Mouse (Mus musculus) midbrain, embryonic 10.5 days (tissue): ENCODE results near the gene Kctd19. TPM values are rescaled to one million over a fixed set of nuclear protein-coding genes. Genes with fewer than 3 reads are reported as not detected.

ENCODE experiments used
- DNase-seq: peaks from one replicate; pipeline ENCODE4 v3.0.0-alpha.2; 2017; ENCODE audit warnings: low spot score
- H3K27ac ChIP-seq: fragments of 300-500 bp; sonication (generic); replicated peaks from 2 replicates; pipeline ENCODE4 v1.5.1; 2016; ENCODE audit warnings: mild to moderate bottlenecking
- H3K27me3 ChIP-seq: fragments of 300-500 bp; sonication (generic); 2 replicates; pipeline ENCODE4 v1.6.1; 2016; ENCODE audit warnings: low read depth, mild to moderate bottlenecking; ENCODE audit not compliant: poor library complexity, severe bottlenecking
- H3K36me3 ChIP-seq: fragments of 300-500 bp; sonication (generic); 2 replicates; pipeline ENCODE4 v1.6.1; 2016; ENCODE audit warnings: mild to moderate bottlenecking, moderate library complexity
- H3K4me1 ChIP-seq: fragments of 300-500 bp; sonication (generic); 2 replicates; pipeline ENCODE4 v1.6.1; 2016
- H3K4me3 ChIP-seq: fragments of 300-500 bp; sonication (generic); 2 replicates; pipeline ENCODE4 v1.5.1; 2016; ENCODE audit warnings: mild to moderate bottlenecking, moderate library complexity
- H3K9me3 ChIP-seq: fragments of 300-500 bp; sonication (generic); replicated peaks from 2 replicates; pipeline ENCODE4 v1.6.1; 2016; ENCODE audit warnings: mild to moderate bottlenecking
- WGBS: fragments of 180-500 bp; shearing (Covaris S2); methylation state at CpG from one replicate; pipeline ENCODE4 v1.1.7; 2016; 5-methylcytosine and 5-hydroxymethylcytosine counted together
- polyA plus RNA-seq: library from polyadenylated mRNA; unstranded; fragments of >200 nt; fragmentation: Nextera tagmentation; extraction: Ambion mirVana; gene quantifications from 2 replicates; pipeline ENCODE4 v1.2.1, GENCODE M21; 2016

Gene Kctd19
- polyA plus RNA-seq, result 0.07 TPM in 1 of 2 replicates, not detected in the other

DNA sequence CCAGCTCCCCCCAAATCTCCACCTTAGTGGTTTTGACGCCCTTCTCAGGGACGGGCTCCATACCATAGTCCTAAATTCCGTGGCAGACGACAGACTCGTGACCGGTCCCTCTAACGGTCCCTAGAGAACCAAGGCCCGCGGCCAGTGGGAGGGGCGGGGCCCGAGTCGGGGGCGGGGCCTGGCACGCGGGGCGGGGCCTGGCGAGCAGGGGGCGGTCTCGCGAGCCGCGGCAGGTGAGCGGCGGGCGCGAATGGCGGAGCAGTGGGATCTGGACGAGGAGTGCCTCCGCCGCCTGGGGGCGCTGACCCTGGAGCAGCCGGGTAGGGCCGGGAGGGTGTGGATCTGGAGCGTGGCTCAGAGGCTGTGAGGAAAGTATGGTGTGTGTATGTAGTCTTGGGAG is at the start of gene Kctd19, which contains the start of gene Lrrc36:
Gene Kctd19, minus strand, starts transcription at position 112 of the 400 bp plus-strand sequence.
Gene Lrrc36, plus strand, starts transcription at position 181 of the 400 bp plus-strand sequence.
- H3K4me1 ChIP-seq, result peaks cover 13% of the 10 kb centered on the region
- no peaks in the 10 kb centered on the region for H3K36me3 ChIP-seq
- 2% methylated on average over 34 of the region's 34 CpGs for WGBS
- peak within 1 kb of the TSS; percentile 47; the same call in 1 of the 2 replicates for H3K27ac ChIP-seq
- H3K27me3 ChIP-seq, result peaks cover 37% of the 10 kb centered on the region
- DNase-seq, result peak; percentile 76
- peak within 1 kb of the TSS; percentile 51 for H3K4me3 ChIP-seq
- no peaks in the 10 kb centered on the region for H3K9me3 ChIP-seq

- H3K27ac ChIP-seq, result no peak overlapping the region; the same call in 1 of the 2 replicates
- DNase-seq, result no peak
- H3K27me3 ChIP-seq, result no peaks in the 10 kb centered on the region
- H3K4me3 ChIP-seq, result no peak overlapping the region
- no peaks in the 10 kb centered on the region for H3K9me3 ChIP-seq
- WGBS, result 73% methylated on average over 13 of the region's 13 CpGs
- peaks cover 35% of the 10 kb centered on the region for H3K4me1 ChIP-seq
- no peaks in the 10 kb centered on the region for H3K36me3 ChIP-seq
Observed at GRCm38 (mm10) chr8:105461085-105461803, 47.9 kb upstream of the Kctd19 start.

GRCm38 (mm10) chr8:105455218-105455617 is 41.9 kb upstream of the Kctd19 start:
- no peak for DNase-seq
- Histone ChIP-seq H3K36me3 (no peaks in the 10 kb centered on the region), H3K4me1 (peaks cover 28% of the 10 kb centered on the region), H3K9me3 (no peaks in the 10 kb centered on the region), H3K27me3 (no peaks in the 10 kb centered on the region), H3K27ac (no peak overlapping the region), H3K4me3 (no peak overlapping the region)
- WGBS, result 66% methylated on average over 10 of the region's 10 CpGs

- Histone ChIP-seq H3K36me3 (no peaks in the 10 kb centered on the region), H3K27me3 (no peaks in the 10 kb centered on the region), H3K9me3 (no peaks in the 10 kb centered on the region), H3K27ac (no peak overlapping the region), H3K4me1 (peaks cover 28% of the 10 kb centered on the region), H3K4me3 (no peak overlapping the region)
- no peak for DNase-seq
- 83% methylated on average over 5 of the region's 5 CpGs for WGBS
Observed at GRCm38 (mm10) chr8:105454088-105454487, 40.8 kb upstream of the Kctd19 start.

- no peak overlapping the region for H3K4me3 ChIP-seq
- peaks cover 25% of the 10 kb centered on the region for H3K4me1 ChIP-seq
- 89% methylated on average over 5 of the region's 5 CpGs for WGBS
- DNase-seq, result no peak
- no peaks in the 10 kb centered on the region for H3K27me3 ChIP-seq
- no peaks in the 10 kb centered on the region for H3K9me3 ChIP-seq
- H3K36me3 ChIP-seq, result no peaks in the 10 kb centered on the region
- H3K27ac ChIP-seq, result no peak overlapping the region
Observed at GRCm38 (mm10) chr8:105453296-105453695, 40.0 kb upstream of the Kctd19 start.

- no peak for DNase-seq
- H3K27ac ChIP-seq, result peak overlapping the region; percentile 58
- H3K4me1 ChIP-seq, result peaks cover 17% of the 10 kb centered on the region
- no peaks in the 10 kb centered on the region for H3K36me3 ChIP-seq
- no peak overlapping the region for H3K4me3 ChIP-seq
- no peaks in the 10 kb centered on the region for H3K9me3 ChIP-seq
- H3K27me3 ChIP-seq, result no peaks in the 10 kb centered on the region
- WGBS, result 58% methylated on average over 15 of the region's 15 CpGs
Observed at GRCm38 (mm10) chr8:105451903-105452603, 38.8 kb upstream of the Kctd19 start.

DNA sequence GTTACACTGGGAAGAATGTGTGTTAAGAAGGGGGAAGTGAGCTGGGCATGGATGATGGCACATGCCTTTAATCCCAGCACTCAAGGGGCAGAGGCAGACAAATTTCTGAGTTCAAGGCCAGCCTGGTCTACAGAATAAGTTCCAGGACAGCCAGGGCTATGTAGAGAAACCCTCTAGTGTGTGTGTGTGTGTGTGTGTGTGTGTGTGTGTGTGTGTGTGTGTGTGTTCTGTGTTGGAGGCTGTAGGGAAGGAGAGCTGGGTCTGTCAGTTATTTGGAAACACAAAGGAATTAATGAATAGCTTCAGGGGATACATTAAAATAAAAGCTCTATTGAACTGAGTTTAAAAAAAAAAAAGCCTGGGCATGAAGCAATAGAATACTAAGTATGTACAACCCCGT is 37.7 kb upstream of the Kctd19 start:
- Histone ChIP-seq H3K27ac (no peak overlapping the region), H3K4me3 (no peak overlapping the region), H3K9me3 (no peaks in the 10 kb centered on the region), H3K4me1 (peaks cover 22% of the 10 kb centered on the region), H3K36me3 (no peaks in the 10 kb centered on the region), H3K27me3 (no peaks in the 10 kb centered on the region)
- 83% methylated on average over 1 of the region's 1 CpGs for WGBS
- no peak for DNase-seq

DNA sequence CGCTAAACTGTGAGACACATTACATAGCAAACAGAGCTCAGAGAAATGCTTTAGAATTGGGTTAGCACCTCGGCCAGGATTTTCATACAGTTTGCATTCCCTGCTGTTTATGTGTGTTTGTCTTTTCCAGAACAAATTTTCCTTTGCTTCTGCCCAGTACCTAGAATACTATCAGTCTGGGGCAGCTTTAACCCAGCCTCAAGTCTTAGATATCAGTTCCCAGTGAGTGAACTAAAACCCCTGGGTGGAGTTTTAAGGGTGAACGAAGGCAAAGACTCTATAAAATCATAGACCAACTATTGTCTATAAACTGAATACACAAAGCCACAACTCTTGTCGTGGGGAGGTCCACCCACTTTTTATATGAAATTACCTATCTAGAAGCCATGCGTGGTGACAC is 35.3 kb upstream of the Kctd19 start:
- H3K27me3 ChIP-seq, result no peaks in the 10 kb centered on the region
- H3K4me1 ChIP-seq, result peaks cover 33% of the 10 kb centered on the region
- H3K9me3 ChIP-seq, result no peaks in the 10 kb centered on the region
- WGBS, result 90% methylated on average over 5 of the region's 5 CpGs
- H3K4me3 ChIP-seq, result no peak overlapping the region
- 0 out of 2 replicates have a peak overlapping the region, but pooled peaks have one; percentile 0 for H3K27ac ChIP-seq
- DNase-seq, result no peak
- no peaks in the 10 kb centered on the region for H3K36me3 ChIP-seq

DNA sequence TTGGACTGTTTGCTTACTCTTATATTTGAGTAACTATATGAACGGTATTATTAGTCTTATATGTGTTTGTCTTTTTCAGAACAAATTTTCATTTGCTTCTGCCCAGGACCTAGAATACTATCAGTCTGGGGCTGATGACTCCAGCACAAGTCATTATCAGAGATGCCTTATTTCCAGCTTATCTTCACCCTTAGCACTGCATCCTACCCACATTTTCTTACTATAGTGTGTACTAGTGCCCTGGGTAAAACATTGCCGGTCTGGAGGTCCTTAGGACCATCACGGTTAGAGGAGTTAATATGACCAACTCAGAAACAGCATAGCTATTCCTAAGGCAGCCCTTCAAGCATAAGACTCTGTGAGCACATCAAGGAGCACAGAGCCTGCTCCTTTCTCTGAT is 34.9 kb upstream of the Kctd19 start:
- Histone ChIP-seq H3K27me3 (no peaks in the 10 kb centered on the region), H3K27ac (0 out of 2 replicates have a peak overlapping the region, but pooled peaks have one; percentile 0), H3K4me3 (no peak overlapping the region), H3K9me3 (no peaks in the 10 kb centered on the region), H3K4me1 (peaks cover 33% of the 10 kb centered on the region), H3K36me3 (no peaks in the 10 kb centered on the region)
- 96% methylated on average over 3 of the region's 3 CpGs for WGBS
- no peak for DNase-seq

GRCm38 (mm10) chr8:105446127-105446552 is 32.8 kb upstream of the Kctd19 start:
- Histone ChIP-seq H3K4me3 (peak overlapping the region; percentile 39), H3K36me3 (no peaks in the 10 kb centered on the region), H3K9me3 (no peaks in the 10 kb centered on the region), H3K27ac (peak overlapping the region; percentile 90), H3K4me1 (peaks cover 27% of the 10 kb centered on the region), H3K27me3 (no peaks in the 10 kb centered on the region)
- peak; percentile 72 for DNase-seq
- 11% methylated on average over 4 of the region's 4 CpGs for WGBS

DNA sequence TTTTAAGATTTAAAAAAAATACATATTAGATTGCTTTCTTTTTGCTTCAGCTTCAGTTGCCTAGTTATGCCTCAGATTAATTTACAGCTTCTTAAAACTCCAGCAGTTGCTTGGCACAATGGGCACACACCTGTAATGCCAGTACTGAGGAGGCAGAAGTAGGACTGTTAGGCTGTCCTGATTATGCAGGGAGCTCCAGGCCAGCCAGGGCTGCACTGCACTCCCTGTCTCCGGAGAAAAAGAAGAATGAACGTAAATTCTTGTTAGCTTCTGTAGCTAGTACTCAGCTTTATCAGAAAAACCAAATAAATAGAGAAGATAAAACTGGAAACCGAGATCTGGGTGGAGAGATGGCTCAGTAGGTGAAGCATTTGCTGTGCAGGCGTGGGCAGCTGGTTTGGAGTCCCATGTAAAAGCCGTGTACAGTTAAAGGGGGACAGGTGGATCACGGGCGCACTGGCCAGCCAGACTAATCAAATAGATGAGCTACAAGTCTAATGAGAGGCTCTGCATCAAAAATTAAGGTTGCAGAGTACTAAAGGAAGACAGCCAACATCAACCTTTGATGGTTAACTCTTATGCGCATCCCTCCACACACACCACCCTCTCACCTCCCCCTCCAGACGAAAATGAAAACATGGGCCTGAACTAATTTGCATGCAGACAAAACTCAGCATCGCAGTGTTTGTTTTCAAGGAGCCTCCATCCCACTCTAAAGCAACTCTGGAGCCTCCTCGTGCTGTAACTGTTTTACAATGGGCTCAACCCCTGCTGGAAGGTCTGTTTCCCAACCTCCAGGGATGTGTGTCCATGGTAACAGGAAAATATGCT is 32.2 kb upstream of the Kctd19 start:
- no peaks in the 10 kb centered on the region for H3K9me3 ChIP-seq
- no peaks in the 10 kb centered on the region for H3K27me3 ChIP-seq
- peak overlapping the region; percentile 39 for H3K4me3 ChIP-seq
- WGBS, result 24% methylated on average over 11 of the region's 11 CpGs
- peaks cover 24% of the 10 kb centered on the region for H3K4me1 ChIP-seq
- H3K27ac ChIP-seq, result peak overlapping the region; percentile 90
- DNase-seq, result peak; percentile 75
- no peaks in the 10 kb centered on the region for H3K36me3 ChIP-seq

DNA sequence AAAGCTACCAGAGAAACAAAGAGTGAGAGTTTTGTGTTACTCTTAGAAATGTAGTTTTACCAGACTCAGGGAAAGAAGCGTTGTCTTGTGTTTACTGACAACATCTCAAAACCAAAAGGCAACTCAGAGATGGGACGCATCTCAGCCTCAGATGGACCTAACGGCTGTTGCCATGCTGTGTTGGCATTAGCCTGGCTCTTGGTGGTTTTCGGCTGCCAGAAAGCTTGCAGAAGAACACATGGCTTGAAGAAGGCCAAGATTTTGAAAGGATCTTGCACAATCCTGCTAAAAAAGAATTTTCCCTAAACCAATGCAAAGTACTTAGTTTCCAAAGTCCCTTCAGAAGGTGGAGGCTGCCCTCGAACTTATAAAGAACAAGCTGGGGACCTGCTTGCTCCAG is 29.4 kb upstream of the Kctd19 start:
- 93% methylated on average over 5 of the region's 5 CpGs for WGBS
- no peaks in the 10 kb centered on the region for H3K9me3 ChIP-seq
- no peak for DNase-seq

More for the DNA sequence above, 29.4 kb upstream of the Kctd19 start:
- Histone ChIP-seq H3K27ac (0 out of 2 replicates have a peak overlapping the region, but pooled peaks have one; percentile 9), H3K27me3 (no peaks in the 10 kb centered on the region), H3K36me3 (no peaks in the 10 kb centered on the region), H3K4me1 (peaks cover 28% of the 10 kb centered on the region), H3K4me3 (no peak overlapping the region)
